Mouse (Mus musculus): ENCODE results near the gene Ctnnb1. TPM values are rescaled to one million over a fixed set of nuclear protein-coding genes. Genes with fewer than 3 reads are reported as not detected.

Gene Ctnnb1
- total and polyA plus RNA-seq, 3 experiments: 197 to 383 (median 290) TPM

- Histone ChIP-seq H3K27ac (ENCODE audit: insufficient read depth, low read depth) (no peak overlapping the region), H3K36me3 (replicated peaks in 1 of 2; ENCODE audit: control insufficient read depth in 1 of 2, insufficient read depth in 1 of 2, low read length in 1 of 2) (no peaks in the 10 kb centered on the region), H3K4me1 (ENCODE audit: control insufficient read depth in 1 of 2, insufficient read depth in 2 of 2) (no peaks in the 10 kb centered on the region), H3K9ac (ENCODE audit: insufficient read depth, low read depth) (no peak overlapping the region), H3K27me3 (replicated peaks) (peaks cover 8% of the 10 kb centered on the region), H3K9me3 (replicated peaks; ENCODE audit: low read length) (no peaks in the 10 kb centered on the region), H3K79me2 (replicated peaks; ENCODE audit: control insufficient read depth, extremely low read depth, insufficient read depth, poor library complexity, severe bottlenecking) (no peaks in the 10 kb centered on the region), H3K4me2 (ENCODE audit: insufficient read depth, low read depth, poor library complexity, severe bottlenecking) (no peak overlapping the region), H3K4me3 (replicated peaks in 1 of 3; ENCODE audit: low read depth in 2 of 3, low read length in 2 of 3, poor library complexity in 1 of 3) (no peak overlapping the region)
- TF ChIP-seq RAD21 (IDR thresholded peaks at IDR 0.05; ENCODE audit: low read depth, low read length): no peak
- no peak for TF ChIP-seq KAT2A (IDR thresholded peaks at IDR 0.05; ENCODE audit: insufficient replicate concordance, low read length)
- TF ChIP-seq POLR2A (IDR thresholded peaks at IDR 0.05; ENCODE audit: low read depth, low read length): no peak
- dilution Hi-C loops (cut with MboI; ENCODE audit: extremely low pct_ligation_motif_present, extremely low pct_unique_long_range_greater_than_20kb, low sequenced_read_pairs) (no loop called here), in situ Hi-C loops (cut with MboI; ENCODE audit: low pct_ligation_motif_present, low pct_unique_long_range_greater_than_20kb, low sequenced_read_pairs) (no loop called here)
- no peak for DNase-seq (ENCODE audit: extremely low read depth)
Observed at GRCm38 (mm10) chr9:120884726-120885125, 44.3 kb upstream of the Ctnnb1 start.

- Histone ChIP-seq H3K9ac (ENCODE audit: insufficient read depth, low read depth) (no peak overlapping the region), H3K4me1 (ENCODE audit: control insufficient read depth in 1 of 2, insufficient read depth in 2 of 2) (no peaks in the 10 kb centered on the region), H3K4me3 (replicated peaks in 1 of 3; ENCODE audit: low read depth in 2 of 3, low read length in 2 of 3, poor library complexity in 1 of 3) (no peak overlapping the region), H3K79me2 (replicated peaks; ENCODE audit: control insufficient read depth, extremely low read depth, insufficient read depth, poor library complexity, severe bottlenecking) (no peaks in the 10 kb centered on the region), H3K9me3 (replicated peaks; ENCODE audit: low read length) (no peaks in the 10 kb centered on the region), H3K27me3 (replicated peaks) (peaks cover 8% of the 10 kb centered on the region), H3K27ac (ENCODE audit: insufficient read depth, low read depth) (no peak overlapping the region), H3K36me3 (replicated peaks in 1 of 2; ENCODE audit: control insufficient read depth in 1 of 2, insufficient read depth in 1 of 2, low read length in 1 of 2) (no peaks in the 10 kb centered on the region), H3K4me2 (ENCODE audit: insufficient read depth, low read depth, poor library complexity, severe bottlenecking) (no peak overlapping the region)
- TF ChIP-seq NRF1 (IDR thresholded peaks at IDR 0.05; ENCODE audit: low read depth, low read length): no peak
- TF ChIP-seq NELFE (IDR thresholded peaks at IDR 0.05; ENCODE audit: low read depth, low read length): no peak
- TF ChIP-seq EP300 (IDR thresholded peaks at IDR 0.05; ENCODE audit: low read length): no peak
- TF ChIP-seq PAX5 (IDR thresholded peaks at IDR 0.05; ENCODE audit: low read length): no peak
- TF ChIP-seq MAZ (IDR thresholded peaks at IDR 0.05; ENCODE audit: low read depth, low read length): no peak
- TF ChIP-seq MAX (IDR thresholded peaks at IDR 0.05; ENCODE audit: low read length): no peak
- no peak for TF ChIP-seq ZMIZ1 (IDR thresholded peaks at IDR 0.05; ENCODE audit: low read depth, low read length)
- no peak for TF ChIP-seq ZNF384 (IDR thresholded peaks at IDR 0.05; ENCODE audit: low read depth, low read length)
- no peak for DNase-seq (ENCODE audit: extremely low read depth)
- in situ Hi-C loops (cut with MboI; ENCODE audit: low pct_ligation_motif_present, low pct_unique_long_range_greater_than_20kb, low sequenced_read_pairs) (no loop called here), dilution Hi-C loops (cut with MboI; ENCODE audit: extremely low pct_ligation_motif_present, extremely low pct_unique_long_range_greater_than_20kb, low sequenced_read_pairs) (no loop called here)
Observed at GRCm38 (mm10) chr9:120887631-120888030, 41.4 kb upstream of the Ctnnb1 start.

- dilution Hi-C loops (cut with MboI; ENCODE audit: extremely low pct_ligation_motif_present, extremely low pct_unique_long_range_greater_than_20kb, low sequenced_read_pairs) (no loop called here), in situ Hi-C loops (cut with MboI; ENCODE audit: low pct_ligation_motif_present, low pct_unique_long_range_greater_than_20kb, low sequenced_read_pairs) (no loop called here)
- H3K4me3 ChIP-seq (replicated peaks in 1 of 3; ENCODE audit: low read depth in 2 of 3, low read length in 2 of 3, poor library complexity in 1 of 3): no peak overlapping the region
Observed at GRCm38 (mm10) chr9:120893435-120893834, 35.6 kb upstream of the Ctnnb1 start.

More at GRCm38 (mm10) chr9:120893435-120893834, 35.6 kb upstream of the Ctnnb1 start:
- no peak for TF ChIP-seq USF2 (conservative IDR thresholded peaks at IDR 0.05; ENCODE audit: low read depth, low read length)
- TF ChIP-seq ZC3H11A (IDR thresholded peaks at IDR 0.05; ENCODE audit: low read depth, low read length): no peak
- no peak for TF ChIP-seq POLR2A (IDR thresholded peaks at IDR 0.05; ENCODE audit: low read depth, low read length)
- no peak for TF ChIP-seq CHD2 (IDR thresholded peaks at IDR 0.05; ENCODE audit: low read length)
- no peak for TF ChIP-seq ZMIZ1 (IDR thresholded peaks at IDR 0.05; ENCODE audit: low read depth, low read length)
- no peak for TF ChIP-seq RAD21 (IDR thresholded peaks at IDR 0.05; ENCODE audit: low read depth, low read length)
- TF ChIP-seq PAX5 (IDR thresholded peaks at IDR 0.05; ENCODE audit: low read length): no peak
- H3K4me2 ChIP-seq (ENCODE audit: insufficient read depth, low read depth, poor library complexity, severe bottlenecking): no peak overlapping the region
- no peak for DNase-seq (ENCODE audit: extremely low read depth)
- H3K9ac ChIP-seq (ENCODE audit: insufficient read depth, low read depth): no peak overlapping the region
- no peaks in the 10 kb centered on the region for H3K9me3 ChIP-seq (replicated peaks; ENCODE audit: low read length)
- no peaks in the 10 kb centered on the region for H3K36me3 ChIP-seq (replicated peaks in 1 of 2; ENCODE audit: control insufficient read depth in 1 of 2, insufficient read depth in 1 of 2, low read length in 1 of 2)
- no peaks in the 10 kb centered on the region for H3K79me2 ChIP-seq (replicated peaks; ENCODE audit: control insufficient read depth, extremely low read depth, insufficient read depth, poor library complexity, severe bottlenecking)
- no peak overlapping the region for H3K27ac ChIP-seq (ENCODE audit: insufficient read depth, low read depth)
- H3K4me1 ChIP-seq (ENCODE audit: control insufficient read depth in 1 of 2, insufficient read depth in 2 of 2): no peaks in the 10 kb centered on the region
- peaks cover 3% of the 10 kb centered on the region for H3K27me3 ChIP-seq (replicated peaks)
